Mouse (Mus musculus): Measurements from ENCODE around the gene Uvrag. TPM values are rescaled to one million over a fixed set of nuclear protein-coding genes. Genes with fewer than 3 reads are reported as not detected.

The Uvrag gene
- polyA plus RNA-seq, 1 experiment from 2014 or later: 19.1 TPM

DNA sequence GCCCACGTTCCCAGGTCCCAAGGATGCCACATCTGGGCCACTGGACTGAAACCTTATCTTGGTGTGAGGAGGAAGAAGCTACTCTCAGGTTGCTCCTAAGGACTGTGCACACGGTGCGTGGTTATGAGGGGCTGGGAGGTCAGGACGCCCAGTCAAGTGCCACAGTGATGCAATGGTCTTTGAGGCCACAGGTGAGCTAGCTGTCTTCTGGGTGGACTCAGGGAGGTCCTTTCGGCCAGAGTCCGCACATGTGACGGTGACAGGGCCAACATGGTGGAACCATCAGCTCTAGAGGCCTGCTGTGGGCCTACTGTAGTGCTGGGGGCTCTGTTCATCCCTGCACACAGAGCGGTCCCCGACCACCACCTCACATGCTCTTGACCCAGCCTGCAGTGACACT is 34.7 kb upstream of the Uvrag start:
- Histone ChIP-seq H3K27me3 (no peaks in the 10 kb centered on the region), H3K9me3 (replicated peaks) (no peaks in the 10 kb centered on the region), H3K4me2 (no peak overlapping the region), H3K36me3 (no peaks in the 10 kb centered on the region), H3K4me3 (replicated peaks) (no peak overlapping the region), H3K27ac (no peak overlapping the region), H3K4me1 (peaks cover 21% of the 10 kb centered on the region), H3K9ac (no peak overlapping the region)
- ATAC-seq (replicated peaks; ENCODE audit: low FRiP score): no peak
- 82% methylated on average over 9 of the region's 9 CpGs for WGBS

DNA sequence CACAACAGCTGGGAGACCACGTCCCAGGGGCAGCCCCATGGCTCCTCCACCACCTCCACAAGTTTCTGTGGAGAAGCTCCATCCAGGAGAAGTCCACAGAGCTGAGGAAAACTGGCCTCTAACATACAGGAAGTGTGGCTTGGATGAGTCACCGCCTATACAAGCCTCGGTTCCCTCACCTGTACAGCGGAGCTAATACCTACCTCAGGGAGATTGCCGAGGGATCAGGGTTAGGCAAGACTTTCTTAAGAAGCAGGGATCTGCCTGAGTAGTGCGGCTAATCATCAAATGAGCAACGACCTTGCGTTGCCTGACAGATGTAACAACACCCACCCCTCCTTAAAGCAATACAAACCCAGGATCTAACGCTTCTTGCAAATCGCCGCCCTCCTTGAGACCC is 34.2 kb upstream of the Uvrag start:
- 54% methylated on average over 11 of the region's 11 CpGs for WGBS
- no peak for ATAC-seq (replicated peaks; ENCODE audit: low FRiP score)
- Histone ChIP-seq H3K4me3 (replicated peaks) (no peak overlapping the region), H3K27me3 (no peaks in the 10 kb centered on the region), H3K4me2 (no peak overlapping the region), H3K9me3 (replicated peaks) (no peaks in the 10 kb centered on the region), H3K27ac (no peak overlapping the region), H3K36me3 (no peaks in the 10 kb centered on the region), H3K9ac (0 out of 2 replicates have a peak overlapping the region, but pooled peaks have one; percentile 7), H3K4me1 (peaks cover 20% of the 10 kb centered on the region)

DNA sequence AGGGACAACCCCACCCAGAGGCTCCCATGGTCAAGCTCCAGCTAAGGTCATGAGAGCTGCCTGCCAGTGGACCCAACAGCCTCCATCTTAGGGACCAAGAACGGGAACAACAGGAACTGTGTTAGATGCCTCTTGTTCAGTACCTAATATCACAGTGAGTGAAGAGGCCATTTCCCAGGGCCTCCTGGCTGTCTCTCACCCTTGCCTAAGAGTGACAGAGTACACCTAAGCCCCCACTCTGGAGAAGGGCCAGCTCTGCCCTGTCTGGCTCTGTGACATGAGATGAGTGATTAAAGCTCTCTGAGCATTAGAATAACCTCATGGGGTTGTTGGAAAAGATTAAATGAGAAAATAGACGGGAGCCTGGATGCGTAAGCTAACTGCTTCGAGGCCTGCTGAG is 33.1 kb upstream of the Uvrag start:
- no peaks in the 10 kb centered on the region for H3K36me3 ChIP-seq
- H3K27me3 ChIP-seq: no peaks in the 10 kb centered on the region
- H3K9me3 ChIP-seq (replicated peaks): no peaks in the 10 kb centered on the region
- H3K9ac ChIP-seq: no peak overlapping the region
- ATAC-seq (replicated peaks; ENCODE audit: low FRiP score): no peak
- H3K4me2 ChIP-seq: no peak overlapping the region
- H3K4me1 ChIP-seq: peaks cover 21% of the 10 kb centered on the region
- H3K4me3 ChIP-seq (replicated peaks): no peak overlapping the region
- WGBS: 82% methylated on average over 4 of the region's 4 CpGs
- H3K27ac ChIP-seq: no peak overlapping the region

DNA sequence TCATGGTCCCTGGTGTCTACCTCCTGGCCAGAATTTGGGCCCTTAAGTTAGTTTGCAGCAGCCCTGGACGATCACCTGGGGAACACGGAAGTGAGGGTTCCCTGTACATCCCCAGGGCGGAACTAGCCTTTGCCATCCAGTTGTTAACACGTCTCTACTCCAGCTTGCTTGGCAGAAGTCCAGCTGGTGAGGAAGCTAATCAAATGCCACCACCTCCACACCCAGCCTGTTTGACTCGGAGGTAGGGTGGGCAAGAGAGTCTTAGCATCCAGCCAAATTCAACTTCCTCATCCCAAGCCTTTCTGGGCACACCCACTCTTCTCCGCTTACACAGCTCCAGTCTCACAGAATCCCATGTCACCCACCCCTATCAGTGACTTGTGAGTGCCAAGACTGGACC is 32.0 kb upstream of the Uvrag start:
- H3K27me3 ChIP-seq: no peaks in the 10 kb centered on the region
- H3K9ac ChIP-seq: no peak overlapping the region
- H3K27ac ChIP-seq: no peak overlapping the region
- 76% methylated on average over 6 of the region's 6 CpGs for WGBS
- H3K4me1 ChIP-seq: peaks cover 32% of the 10 kb centered on the region
- no peak overlapping the region for H3K4me3 ChIP-seq (replicated peaks)
- no peaks in the 10 kb centered on the region for H3K9me3 ChIP-seq (replicated peaks)
- no peaks in the 10 kb centered on the region for H3K36me3 ChIP-seq
- ATAC-seq (replicated peaks; ENCODE audit: low FRiP score): no peak
- H3K4me2 ChIP-seq: no peak overlapping the region

DNA sequence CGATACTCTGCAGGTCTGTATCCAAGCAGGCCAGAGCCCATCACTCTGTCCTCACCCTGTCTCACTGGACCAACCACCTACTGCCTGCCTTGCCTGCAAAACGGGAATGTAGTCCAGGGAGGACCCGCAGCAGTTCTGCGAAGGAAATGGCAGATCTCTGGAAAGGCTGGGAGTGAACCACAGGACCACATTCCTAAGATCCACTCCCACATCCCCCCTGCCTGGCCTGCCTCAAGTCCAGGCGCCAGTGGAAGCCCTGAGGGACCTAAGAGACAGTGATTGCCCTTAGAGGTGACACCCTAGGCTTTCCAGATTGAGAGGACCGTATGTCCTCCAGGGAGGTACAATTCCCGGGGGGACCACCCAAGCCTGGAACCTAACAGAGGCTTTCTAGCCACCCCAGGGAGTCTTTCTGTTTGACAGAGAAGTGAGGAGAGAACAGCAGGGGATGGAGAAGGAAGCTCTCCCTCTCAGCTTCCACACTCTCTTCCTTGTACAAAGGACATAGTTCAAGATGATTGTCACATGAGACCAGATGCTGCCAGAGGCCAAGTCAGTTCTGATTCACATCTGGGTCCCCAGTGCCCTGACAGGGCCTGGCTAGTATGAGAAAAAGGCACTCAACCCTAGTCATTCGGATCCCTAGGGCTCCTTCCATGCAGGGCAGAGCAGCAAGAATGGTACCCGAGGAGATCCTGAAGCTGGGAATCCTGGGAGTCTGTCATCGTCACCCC is 31.0 kb upstream of the Uvrag start:
- WGBS: 54% methylated on average over 10 of the region's 10 CpGs
- H3K27ac ChIP-seq: no peak overlapping the region
- no peaks in the 10 kb centered on the region for H3K9me3 ChIP-seq (replicated peaks)
- peaks cover 38% of the 10 kb centered on the region for H3K4me1 ChIP-seq
- no peaks in the 10 kb centered on the region for H3K27me3 ChIP-seq
- ATAC-seq (replicated peaks; ENCODE audit: low FRiP score): no peak
- H3K9ac ChIP-seq: no peak overlapping the region
- no peaks in the 10 kb centered on the region for H3K36me3 ChIP-seq
- H3K4me3 ChIP-seq (replicated peaks): no peak overlapping the region
- no peak overlapping the region for H3K4me2 ChIP-seq

DNA sequence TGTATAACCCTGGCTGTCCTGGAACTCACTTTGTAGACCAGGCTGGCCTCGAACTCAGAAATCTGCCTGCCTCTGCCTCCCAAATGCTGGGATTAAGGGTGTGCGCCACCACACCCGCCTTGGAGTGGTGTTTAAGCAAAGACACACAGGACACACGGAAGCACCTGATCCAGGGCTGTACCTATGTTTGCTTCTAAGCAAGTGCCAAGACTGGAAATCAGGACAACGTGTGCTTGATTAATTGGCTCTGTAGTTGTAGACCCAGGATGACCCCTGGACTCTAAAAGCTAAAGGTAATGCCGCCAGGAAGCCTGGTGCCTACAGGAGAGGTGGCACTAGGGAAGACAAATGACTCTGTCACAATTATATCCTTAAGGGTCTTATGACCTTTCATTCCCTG is 29.6 kb upstream of the Uvrag start:
- Histone ChIP-seq H3K9me3 (replicated peaks) (no peaks in the 10 kb centered on the region), H3K9ac (no peak overlapping the region), H3K4me2 (no peak overlapping the region), H3K27me3 (no peaks in the 10 kb centered on the region), H3K4me3 (replicated peaks) (no peak overlapping the region), H3K36me3 (no peaks in the 10 kb centered on the region), H3K27ac (no peak overlapping the region), H3K4me1 (peaks cover 39% of the 10 kb centered on the region)
- no peak for ATAC-seq (replicated peaks; ENCODE audit: low FRiP score)
- WGBS: 91% methylated on average over 6 of the region's 6 CpGs

DNA sequence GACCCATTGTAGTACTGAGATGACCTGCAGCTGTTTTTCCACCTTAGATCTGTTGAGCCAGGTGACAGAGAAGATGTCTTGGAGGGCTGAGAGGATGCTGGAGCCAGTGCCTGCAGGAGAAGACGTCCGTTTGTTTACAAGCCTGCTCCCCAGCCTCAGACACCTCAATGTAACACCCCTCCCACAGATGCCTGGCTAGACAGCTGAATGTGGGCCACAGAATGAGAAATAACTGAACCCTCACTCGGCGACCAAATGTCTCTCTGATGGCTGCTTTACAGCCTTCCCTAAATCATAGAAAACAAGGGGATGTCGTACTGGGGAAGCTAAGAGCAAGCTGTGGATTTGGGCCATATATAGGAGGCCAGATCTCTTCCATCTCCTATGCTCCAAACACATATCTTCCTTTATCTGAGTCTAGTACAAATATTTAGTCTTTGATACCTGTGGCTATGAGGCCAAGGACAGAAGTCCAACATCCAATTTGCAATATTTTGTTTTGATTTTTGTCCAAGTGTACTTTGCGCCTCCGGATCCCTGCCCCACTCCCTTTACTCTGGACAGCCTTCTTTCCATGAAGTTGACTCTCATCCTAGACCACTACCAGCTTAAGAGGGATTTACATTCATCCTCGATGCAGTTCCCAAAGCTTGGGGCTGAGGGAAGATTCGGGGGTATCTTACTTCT is 28.9 kb upstream of the Uvrag start:
- Histone ChIP-seq H3K27me3 (no peaks in the 10 kb centered on the region), H3K36me3 (no peaks in the 10 kb centered on the region), H3K4me3 (replicated peaks) (no peak overlapping the region), H3K9ac (no peak overlapping the region), H3K9me3 (replicated peaks) (no peaks in the 10 kb centered on the region), H3K4me2 (no peak overlapping the region), H3K4me1 (peaks cover 38% of the 10 kb centered on the region), H3K27ac (no peak overlapping the region)
- no peak for ATAC-seq (replicated peaks; ENCODE audit: low FRiP score)
- 58% methylated on average over 9 of the region's 9 CpGs for WGBS

DNA sequence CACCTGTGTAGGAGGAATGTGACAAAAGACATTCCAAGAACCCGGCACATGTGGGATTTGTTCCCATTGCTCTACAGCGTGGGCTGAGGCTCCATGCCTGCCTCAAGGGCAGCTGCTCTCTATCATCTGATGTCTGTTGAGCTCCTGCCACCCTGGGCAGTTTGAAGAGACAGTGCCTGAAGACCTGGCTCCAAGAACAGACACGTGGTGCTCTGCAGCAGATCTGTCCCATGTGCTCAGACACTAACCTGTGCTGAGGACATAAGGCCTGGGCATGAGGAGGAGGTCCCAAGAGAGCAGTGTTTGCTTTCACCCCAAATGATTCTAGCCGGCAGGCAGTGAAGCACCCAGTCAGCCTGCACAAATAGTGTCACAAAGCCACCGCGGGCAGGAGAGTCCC is 27.8 kb upstream of the Uvrag start:
- H3K27me3 ChIP-seq: no peaks in the 10 kb centered on the region
- 82% methylated on average over 6 of the region's 6 CpGs for WGBS
- peak overlapping the region; percentile 82 for H3K27ac ChIP-seq

DNA sequence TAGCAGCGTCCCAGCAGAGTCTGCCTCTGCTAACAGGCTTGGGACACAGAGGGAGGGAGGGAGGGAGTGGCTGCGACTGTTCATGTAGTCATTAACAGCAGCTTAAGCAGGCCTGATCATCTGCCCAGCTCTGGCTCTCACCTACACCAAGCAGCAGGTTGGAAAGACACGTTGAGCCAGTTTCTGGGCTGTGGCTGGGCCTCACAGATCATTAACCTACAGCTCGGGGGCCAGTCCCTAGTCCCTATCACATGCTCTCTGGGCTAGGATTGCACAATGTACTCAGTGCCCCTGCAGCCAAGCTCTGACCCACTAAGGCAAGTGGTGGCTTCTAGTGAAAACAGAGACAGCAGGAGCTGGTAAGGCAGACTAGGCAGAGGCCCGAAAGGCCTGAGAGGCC is 27.0 kb upstream of the Uvrag start:
- Histone ChIP-seq H3K27me3 (no peaks in the 10 kb centered on the region), H3K4me2 (no peak overlapping the region), H3K36me3 (no peaks in the 10 kb centered on the region), H3K27ac (peak overlapping the region; percentile 82), H3K9me3 (replicated peaks) (no peaks in the 10 kb centered on the region), H3K4me1 (peaks cover 43% of the 10 kb centered on the region), H3K9ac (0 out of 2 replicates have a peak overlapping the region, but pooled peaks have one; percentile 3), H3K4me3 (replicated peaks) (no peak overlapping the region)
- 13% methylated on average over 5 of the region's 5 CpGs for WGBS
- peak; percentile 93 for ATAC-seq (replicated peaks; ENCODE audit: low FRiP score)

More for the DNA sequence above, 27.8 kb upstream of the Uvrag start:
- Histone ChIP-seq H3K9me3 (replicated peaks) (no peaks in the 10 kb centered on the region), H3K4me1 (peaks cover 37% of the 10 kb centered on the region), H3K4me2 (no peak overlapping the region), H3K36me3 (no peaks in the 10 kb centered on the region), H3K4me3 (replicated peaks) (no peak overlapping the region), H3K9ac (no peak overlapping the region)
- no peak for ATAC-seq (replicated peaks; ENCODE audit: low FRiP score)

DNA sequence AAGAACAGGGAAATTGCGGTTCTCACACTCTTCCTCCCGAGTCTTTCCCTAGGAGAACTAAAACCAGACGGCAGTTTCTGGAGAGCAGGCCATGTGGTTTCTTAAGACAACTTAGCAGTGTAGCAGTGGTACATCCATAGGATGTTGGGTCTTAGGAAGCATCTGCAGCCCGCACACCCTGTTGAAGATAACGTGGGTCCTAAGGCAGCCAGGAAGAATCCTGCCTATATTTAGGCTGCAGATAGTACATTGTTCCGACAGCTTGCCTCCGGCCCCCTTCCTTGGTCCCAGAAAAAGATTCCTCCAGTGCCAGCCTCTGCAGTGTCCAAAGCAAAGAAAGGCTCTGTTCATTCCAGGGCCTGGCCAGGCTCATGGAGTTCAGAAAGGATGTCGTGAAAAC is 25.2 kb upstream of the Uvrag start:
- Histone ChIP-seq H3K4me2 (no peak overlapping the region), H3K9me3 (replicated peaks) (no peaks in the 10 kb centered on the region), H3K9ac (no peak overlapping the region), H3K36me3 (no peaks in the 10 kb centered on the region), H3K27me3 (no peaks in the 10 kb centered on the region), H3K4me3 (replicated peaks) (no peak overlapping the region), H3K4me1 (peaks cover 41% of the 10 kb centered on the region), H3K27ac (no peak overlapping the region)
- ATAC-seq (replicated peaks; ENCODE audit: low FRiP score): no peak
- 78% methylated on average over 8 of the region's 8 CpGs for WGBS

DNA sequence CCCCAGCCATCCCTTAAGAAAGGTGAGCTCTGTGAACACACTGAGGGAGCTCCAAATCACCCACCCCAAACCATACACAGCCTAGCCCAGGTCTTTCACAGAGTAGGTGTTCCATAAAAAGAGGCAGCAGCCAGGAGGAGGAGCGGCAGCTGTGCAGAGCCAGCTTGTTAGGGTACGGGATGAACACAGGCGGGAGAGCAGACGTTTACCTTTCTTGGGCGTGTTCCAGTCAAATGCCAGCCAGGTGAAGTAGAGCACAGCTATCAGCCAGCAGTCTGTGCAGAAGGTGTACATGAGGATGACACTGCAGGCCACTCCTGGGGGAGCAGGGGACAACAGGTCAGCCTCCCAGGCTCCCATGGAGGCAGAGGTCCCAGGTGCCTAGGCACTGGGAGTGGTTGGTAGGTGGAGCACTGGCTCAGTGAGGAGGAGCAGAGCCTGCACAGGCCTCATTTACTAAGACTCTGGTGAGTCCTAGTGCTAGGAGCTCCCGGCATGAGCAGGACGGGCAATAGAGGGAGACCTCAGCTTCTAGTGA is 24.0 kb upstream of the Uvrag start:
- Histone ChIP-seq H3K4me2 (no peak overlapping the region), H3K9me3 (replicated peaks) (no peaks in the 10 kb centered on the region), H3K9ac (no peak overlapping the region), H3K27ac (no peak overlapping the region), H3K36me3 (no peaks in the 10 kb centered on the region), H3K27me3 (no peaks in the 10 kb centered on the region), H3K4me1 (peaks cover 48% of the 10 kb centered on the region), H3K4me3 (replicated peaks) (no peak overlapping the region)
- WGBS: 75% methylated on average over 7 of the region's 7 CpGs
- ATAC-seq (replicated peaks; ENCODE audit: low FRiP score): no peak

DNA sequence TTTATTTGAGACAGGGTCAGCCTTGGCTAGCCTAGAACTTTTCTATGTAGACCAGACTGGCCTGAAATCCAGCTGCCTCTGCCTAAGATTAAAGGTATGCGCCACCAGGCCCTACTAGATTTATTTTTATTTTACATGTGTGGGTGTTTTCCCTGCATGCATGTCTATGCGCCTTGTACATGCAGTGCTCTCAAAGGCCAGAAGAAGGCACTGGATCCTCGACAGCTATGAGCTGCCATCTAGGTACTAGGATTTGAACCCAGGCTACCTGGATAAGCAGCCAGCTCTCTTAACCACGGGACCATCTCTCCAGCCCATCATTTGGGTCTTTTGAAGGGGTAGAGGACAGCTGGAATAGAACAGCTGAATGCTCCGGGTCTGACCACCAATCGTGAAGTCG is 21.5 kb upstream of the Uvrag start:
- no peaks in the 10 kb centered on the region for H3K36me3 ChIP-seq
- no peak overlapping the region for H3K4me3 ChIP-seq (replicated peaks)
- H3K9me3 ChIP-seq (replicated peaks): no peaks in the 10 kb centered on the region
- H3K27ac ChIP-seq: peak overlapping the region; percentile 60; the same call in 1 of the 2 replicates
- WGBS: 86% methylated on average over 7 of the region's 7 CpGs
- peaks cover 36% of the 10 kb centered on the region for H3K4me1 ChIP-seq
- H3K4me2 ChIP-seq: no peak overlapping the region
- H3K9ac ChIP-seq: no peak overlapping the region
- ATAC-seq (replicated peaks; ENCODE audit: low FRiP score): no peak
- H3K27me3 ChIP-seq: no peaks in the 10 kb centered on the region
